Mouse (Mus musculus) right cerebral cortex, postnatal 25 days (tissue): ENCODE data around the gene Zbtb16.

Source experiments
- DNase-seq: peaks from one replicate; pipeline ENCODE4 v3.0.0; 2022

The Zbtb16 gene

GRCm38 (mm10) chr9:48696731-48697469 lies 139.1 kb downstream of the Zbtb16 start:
- DNase-seq: no peak

GRCm38 (mm10) chr9:48696330-48696729 lies 139.7 kb downstream of the Zbtb16 start:
- DNase-seq: no peak

GRCm38 (mm10) chr9:48695796-48696195 lies 140.2 kb downstream of the Zbtb16 start:
- DNase-seq: no peak

DNA sequence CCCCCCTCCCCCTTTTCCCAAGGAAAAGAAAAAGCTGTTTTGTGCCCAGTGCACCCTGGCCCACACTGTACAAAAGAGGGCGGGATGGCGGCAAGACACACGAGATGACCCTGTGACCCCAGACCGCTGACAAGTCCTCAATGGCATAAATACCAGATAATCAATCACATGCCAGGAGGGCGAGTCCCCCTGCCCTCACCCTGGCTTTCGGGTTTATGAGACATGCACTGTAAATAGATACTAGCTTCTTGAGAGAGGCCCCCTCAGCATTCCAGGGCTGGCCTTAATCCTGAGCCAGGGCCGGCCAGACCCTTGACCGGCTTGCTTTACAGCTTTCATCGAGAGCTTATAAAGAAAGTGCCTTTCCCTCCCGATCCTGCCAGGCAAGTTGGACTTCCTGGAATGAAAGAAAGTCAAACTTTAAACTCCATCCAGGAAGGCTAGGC lies 141.4 kb downstream of the Zbtb16 start:
- no peak for DNase-seq

DNA sequence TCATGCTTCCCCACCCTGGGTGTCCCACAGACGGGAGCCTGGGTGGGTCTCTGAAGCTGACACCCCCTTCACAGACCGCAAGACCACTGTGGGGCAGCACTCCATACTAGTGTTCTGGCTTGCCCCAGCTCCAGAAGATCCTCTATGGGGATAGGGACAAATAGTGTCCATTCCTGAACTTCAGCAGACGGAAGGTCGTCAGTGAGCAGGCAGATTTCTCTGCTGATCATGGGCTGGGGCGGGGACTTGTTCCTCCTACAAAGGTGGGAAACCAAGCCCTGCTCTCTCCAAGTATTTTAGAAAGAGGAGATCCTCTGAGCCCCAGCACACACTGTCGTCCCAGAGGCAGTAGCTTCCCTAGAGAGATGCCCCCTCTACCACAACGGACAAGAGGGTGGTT lies 142.3 kb downstream of the Zbtb16 start:
- DNase-seq: no peak

GRCm38 (mm10) chr9:48689718-48689980 lies 146.4 kb downstream of the Zbtb16 start:
- no peak for DNase-seq

GRCm38 (mm10) chr9:48688859-48689717 lies 146.9 kb downstream of the Zbtb16 start:
- DNase-seq: no peak

GRCm38 (mm10) chr9:48687891-48688290 lies 148.1 kb downstream of the Zbtb16 start:
- DNase-seq: no peak

- no peak for DNase-seq
Observed at GRCm38 (mm10) chr9:48685721-48686120, 150.3 kb downstream of the Zbtb16 start.

DNA sequence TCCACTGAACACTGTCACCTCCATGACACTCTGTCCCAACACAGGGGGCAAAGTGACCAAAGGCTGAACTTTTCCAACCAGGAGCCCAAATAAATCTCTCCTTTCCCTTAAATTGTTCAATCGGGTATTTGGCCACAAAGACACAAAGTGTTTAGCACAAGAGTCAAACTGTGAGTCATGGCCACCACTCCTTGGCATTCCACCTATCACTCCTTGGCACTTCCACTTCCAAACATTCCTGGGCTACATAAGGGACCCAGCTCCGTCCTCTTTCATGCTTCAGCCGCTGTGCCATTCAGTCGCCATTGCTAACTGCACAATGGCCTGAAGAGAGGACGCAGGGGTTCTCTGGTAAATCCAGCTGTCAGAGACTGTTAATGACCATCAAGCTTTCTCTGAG lies 151.9 kb downstream of the Zbtb16 start:
- DNase-seq: no peak

GRCm38 (mm10) chr9:48681193-48681592 lies 154.8 kb downstream of the Zbtb16 start:
- no peak for DNase-seq

DNA sequence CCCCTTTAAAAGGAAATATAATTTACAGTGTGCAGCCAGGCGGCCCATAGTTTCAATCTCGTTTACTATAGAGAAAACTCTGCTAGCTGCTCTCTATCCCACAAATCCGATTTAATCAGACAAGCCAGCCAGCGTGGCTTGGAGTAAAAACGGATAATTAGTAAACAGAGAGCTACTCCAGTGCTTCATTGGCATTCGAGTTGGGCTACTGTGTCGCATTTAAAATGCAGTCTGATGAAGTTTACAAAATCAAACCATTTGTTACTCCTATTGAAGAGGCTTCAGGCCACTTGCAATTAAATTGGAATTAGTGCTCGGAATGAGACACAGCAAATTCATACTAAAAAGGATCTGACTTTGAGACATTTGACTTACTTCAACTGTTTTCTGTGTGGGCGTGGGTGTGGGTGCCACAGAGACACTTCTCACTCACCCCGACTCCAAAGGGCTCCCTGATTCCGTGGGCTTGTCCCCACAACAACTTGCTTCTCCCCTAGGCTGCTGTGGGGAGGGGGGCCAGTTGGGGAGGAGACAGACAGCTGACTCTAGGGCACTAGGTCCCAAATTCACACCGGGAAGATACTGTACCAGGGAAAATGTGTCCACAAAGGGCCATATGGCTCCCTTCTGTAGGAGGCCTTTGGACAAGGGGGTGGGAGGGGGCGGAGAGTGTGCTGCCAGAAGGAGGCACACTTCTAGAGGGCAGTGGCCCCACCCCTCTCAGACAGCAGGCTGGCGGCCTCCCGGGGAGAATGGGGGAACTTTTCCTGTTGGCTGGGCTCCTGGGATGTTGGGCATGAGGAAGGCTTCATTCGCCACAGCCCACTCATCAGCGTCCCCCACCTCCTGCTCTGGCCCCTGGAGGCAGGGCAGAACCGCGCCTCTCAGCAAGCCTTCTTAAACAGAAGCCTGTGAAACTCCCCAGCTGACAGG lies 157.3 kb downstream of the Zbtb16 start:
- DNase-seq: peak; percentile 54

DNA sequence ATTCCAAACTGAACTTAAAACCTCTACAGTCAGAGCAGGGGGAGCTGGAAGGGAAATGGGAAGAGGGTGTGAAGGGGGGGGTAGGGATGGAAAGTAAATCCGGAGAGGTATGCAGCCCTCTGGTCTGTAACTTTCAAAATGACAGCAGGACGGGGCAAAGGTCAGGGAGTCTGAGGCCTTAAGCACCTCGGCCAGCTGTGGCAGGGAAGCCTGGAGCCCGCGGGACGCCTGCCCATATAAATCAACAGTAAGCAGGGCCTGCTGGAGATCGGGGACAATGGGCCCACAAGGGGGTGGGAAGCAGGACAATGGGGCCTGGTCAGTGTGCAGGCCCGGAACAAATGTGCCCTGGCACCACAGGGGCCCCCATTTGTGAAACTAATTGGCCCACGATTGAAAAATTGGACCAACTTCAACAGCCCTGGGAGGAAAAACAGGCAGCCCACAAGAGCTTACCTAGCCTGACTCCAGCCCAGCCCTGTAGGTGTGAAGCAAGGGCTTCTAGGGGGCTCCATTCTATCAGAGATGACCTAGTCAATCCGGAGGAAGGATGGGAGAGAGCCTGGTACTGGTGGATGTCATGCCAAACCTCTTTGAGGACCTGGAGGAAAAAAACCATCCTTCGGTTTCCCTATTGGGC lies 160.8 kb downstream of the Zbtb16 start:
- no peak for DNase-seq

DNA sequence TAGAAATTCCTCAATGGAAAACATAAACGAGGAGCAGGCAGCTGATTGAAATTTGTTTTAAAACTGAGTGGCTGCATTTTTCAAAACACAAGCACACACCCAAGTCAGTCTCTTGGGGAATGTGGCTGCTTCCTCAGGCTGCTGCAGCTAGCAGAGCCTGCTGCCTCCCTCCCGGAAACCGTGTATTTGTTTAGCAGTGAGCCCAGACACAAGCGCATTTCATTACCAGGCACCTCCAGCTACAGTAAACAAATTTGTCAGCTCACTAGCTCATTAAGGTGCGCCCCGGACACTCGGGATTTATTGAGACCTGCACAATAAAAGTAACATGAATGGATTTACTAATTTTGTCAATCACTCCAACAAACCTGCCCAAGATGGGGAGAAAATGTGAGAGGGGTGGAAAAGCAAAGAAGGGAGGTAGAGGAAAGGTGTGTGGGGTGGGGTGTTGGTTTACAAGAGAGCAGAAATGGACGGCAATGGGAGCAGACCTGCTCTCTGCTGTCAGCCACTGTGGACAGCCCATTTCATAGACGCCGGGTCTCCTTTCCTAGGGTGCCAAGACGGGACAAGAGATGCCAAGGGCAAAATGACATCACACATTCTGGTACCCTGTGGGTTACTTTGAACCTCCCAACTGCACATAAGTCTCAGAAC lies 161.5 kb downstream of the Zbtb16 start:
- no peak for DNase-seq

DNA sequence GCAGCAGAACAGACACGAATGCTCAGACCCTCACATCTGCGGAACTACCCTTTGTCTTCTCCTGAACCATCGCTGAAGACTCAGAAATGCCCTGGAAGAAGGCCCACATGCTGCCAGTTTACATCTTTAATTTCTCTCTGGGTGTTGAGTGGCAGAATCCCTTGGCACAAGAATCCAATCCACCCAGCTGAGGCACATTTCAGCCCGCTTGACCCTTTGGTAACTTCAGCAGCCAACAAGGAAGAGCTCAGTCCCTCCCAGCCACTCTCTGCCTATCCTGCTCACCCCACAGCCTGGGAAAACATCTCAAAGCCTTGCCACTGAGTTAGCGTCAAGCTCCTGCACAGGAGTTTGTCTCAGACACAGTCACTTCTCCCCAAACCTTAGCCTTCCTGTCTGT lies 162.2 kb downstream of the Zbtb16 start:
- no peak for DNase-seq

GRCm38 (mm10) chr9:48673213-48673612 lies 162.8 kb downstream of the Zbtb16 start:
- peak; percentile 54 for DNase-seq

- no peak for DNase-seq
Observed at GRCm38 (mm10) chr9:48671841-48672240, 164.2 kb downstream of the Zbtb16 start.

GRCm38 (mm10) chr9:48670156-48670555 lies 165.9 kb downstream of the Zbtb16 start:
- no peak for DNase-seq

DNA sequence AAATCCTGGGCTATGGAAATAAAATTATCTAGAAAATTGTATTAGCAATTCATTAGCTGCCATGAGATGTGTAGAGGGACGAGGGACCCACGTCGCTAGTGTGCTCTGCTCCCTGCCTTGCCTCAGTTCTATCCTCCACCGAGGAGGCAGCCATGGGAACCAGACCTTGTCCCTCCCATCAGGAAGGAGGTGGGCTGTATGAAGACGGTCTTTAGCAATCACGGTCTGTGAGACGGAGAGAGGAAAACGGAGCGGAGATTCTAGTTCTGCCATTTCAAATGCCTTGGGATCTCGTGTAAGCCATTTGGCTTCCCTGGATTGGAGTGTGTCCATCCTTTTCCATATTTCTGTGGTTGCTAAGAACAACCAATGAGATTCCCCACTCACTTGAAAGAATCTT lies 166.3 kb downstream of the Zbtb16 start:
- no peak for DNase-seq

DNA sequence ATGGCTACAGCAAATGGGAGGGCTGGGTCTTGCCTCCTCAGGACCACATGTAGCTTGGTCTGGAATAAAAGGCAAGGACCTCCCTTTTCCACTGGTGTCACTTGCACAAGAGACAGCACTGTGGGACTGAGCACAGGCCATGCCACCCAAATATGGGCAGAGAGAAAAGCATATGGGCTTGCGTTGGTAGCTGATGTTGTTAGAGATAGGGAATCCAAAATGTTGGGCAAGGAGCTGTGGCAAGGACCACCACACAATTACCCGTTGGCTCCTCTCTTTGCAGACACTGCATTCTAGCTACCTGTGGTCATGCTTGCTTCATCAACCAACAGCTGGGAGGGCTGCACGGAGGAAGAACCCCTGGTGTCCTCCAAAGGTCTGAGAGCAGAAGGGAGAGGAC lies 169.3 kb downstream of the Zbtb16 start:
- no peak for DNase-seq

DNA sequence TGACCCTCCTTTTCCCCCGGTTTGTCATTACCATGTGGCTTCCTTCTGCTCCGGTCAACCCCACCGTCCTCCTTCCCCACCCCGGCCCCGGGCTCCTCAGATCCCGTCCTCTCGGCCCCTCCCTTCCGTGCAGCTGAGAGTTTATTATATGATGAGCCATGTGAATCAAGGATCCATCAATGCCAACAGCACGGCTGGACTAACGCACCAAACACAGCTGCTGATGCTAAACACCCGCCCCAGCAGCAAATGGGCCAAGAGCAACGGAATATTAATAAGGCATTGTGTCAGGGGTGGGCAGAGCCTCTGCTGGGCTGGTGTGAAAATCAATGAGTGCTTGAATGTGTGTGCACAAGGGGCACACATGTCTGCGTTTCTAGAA lies 173.0 kb downstream of the Zbtb16 start:
- no peak for DNase-seq

DNA sequence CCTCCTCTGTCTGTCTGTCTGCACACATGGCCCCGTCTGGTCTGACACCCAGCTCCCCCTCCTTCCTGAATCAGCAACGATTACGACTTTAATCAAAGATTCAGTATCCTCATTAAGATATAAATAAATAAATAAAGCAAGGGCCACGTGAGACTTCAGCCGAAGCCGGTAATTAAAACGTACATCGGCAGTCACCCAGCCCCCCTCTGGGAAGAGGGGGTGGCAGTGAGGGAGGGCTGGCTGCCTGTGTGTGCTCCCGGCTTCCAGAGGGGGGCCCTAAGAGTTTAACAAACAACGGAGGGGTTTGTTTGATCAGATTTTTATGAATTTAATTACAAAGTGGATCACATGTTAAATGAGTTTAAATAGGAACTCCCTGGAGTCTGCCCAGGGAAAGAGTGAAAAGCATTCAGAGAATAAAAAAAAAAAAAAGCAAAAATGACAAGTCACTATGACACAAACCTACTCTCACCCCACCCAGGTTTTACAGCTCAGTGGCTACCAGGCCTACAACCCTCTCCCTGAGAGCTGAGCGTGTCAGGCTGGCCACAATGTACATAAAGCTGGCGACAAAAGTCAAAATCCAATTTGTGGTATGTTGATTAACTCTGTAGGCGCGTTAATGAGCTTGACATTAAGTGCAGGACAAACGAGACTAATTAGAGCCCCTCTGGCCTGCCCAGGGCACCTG lies 173.5 kb downstream of the Zbtb16 start:
- DNase-seq: no peak
